Mouse (Mus musculus) G1E (cell line): ENCODE data around the gene Zfp362.

Source experiments
- CTCF ChIP-seq: IDR thresholded peaks from 2 replicates; pipeline ENCODE4 v1.5.1; 2012; ENCODE audit warnings: low read depth, low read length, inconsistent platforms, mixed read lengths
- GATA1 ChIP-seq: IDR thresholded peaks from 2 replicates; pipeline ENCODE4 v1.6.1; 2012; ENCODE audit warnings: borderline replicate concordance, low read length, inconsistent platforms, mixed read lengths
- GATA2 ChIP-seq: IDR thresholded peaks from 2 replicates; pipeline ENCODE4 v1.6.1; 2012; ENCODE audit warnings: low read depth, low read length, inconsistent platforms, borderline replicate concordance

GRCm38 (mm10) chr4:128733496-128733895 lies 72.3 kb downstream of the Zfp362 start:
- TF ChIP-seq CTCF (no peak), GATA1 (no peak), GATA2 (no peak)
